Mouse (Mus musculus): ENCODE measurements around the gene Rtl6.

The Rtl6 gene

GRCm38 (mm10) chr15:84536611-84537010 is 21.0 kb downstream of the Rtl6 start:
- DNase-seq, result no peak

- peak; percentile 43 for DNase-seq
Observed at GRCm38 (mm10) chr15:84535953-84536352, 21.7 kb downstream of the Rtl6 start.

DNA sequence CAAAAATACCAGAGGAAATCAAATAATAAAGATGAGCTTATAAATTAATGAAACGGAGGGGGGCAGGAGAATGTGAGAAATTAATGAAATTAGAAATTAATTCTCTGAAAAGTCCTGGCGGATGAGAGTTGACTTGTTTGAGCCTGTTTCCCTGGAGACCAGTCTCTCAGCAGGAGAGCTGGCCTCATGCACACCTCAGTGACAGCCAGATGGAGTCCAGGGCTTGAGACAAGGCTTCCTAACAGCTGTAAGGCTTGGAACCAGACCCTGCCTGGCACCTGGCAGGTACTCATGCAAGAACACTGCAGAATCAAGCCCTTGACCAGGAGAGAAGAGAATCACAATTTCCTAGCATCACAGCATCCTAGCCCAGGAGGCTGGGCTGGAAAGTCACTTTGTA is 25.4 kb downstream of the Rtl6 start:
- no peak for DNase-seq

- DNase-seq, result no peak
Observed at GRCm38 (mm10) chr15:84531535-84531934, 26.1 kb downstream of the Rtl6 start.

DNA sequence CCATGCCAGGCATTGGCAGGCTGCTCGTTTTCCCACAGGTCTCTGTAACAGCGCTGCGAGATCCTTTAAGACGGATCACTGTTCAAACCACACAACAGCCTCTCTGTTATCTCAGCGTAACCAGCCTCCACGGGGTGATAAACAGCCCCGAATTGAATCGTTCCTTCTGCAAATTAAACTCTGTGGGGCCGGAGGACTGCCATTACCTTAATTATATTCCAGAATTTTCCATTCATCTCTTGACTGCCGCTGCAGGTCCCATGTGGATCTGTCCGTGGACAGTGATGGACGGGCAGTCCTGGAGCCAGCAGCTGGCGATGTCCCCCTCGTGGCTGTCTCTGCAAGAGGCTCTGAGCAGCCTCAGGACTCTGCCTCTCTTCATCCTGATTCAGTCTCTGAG is 30.7 kb downstream of the Rtl6 start:
- DNase-seq, result no peak

DNA sequence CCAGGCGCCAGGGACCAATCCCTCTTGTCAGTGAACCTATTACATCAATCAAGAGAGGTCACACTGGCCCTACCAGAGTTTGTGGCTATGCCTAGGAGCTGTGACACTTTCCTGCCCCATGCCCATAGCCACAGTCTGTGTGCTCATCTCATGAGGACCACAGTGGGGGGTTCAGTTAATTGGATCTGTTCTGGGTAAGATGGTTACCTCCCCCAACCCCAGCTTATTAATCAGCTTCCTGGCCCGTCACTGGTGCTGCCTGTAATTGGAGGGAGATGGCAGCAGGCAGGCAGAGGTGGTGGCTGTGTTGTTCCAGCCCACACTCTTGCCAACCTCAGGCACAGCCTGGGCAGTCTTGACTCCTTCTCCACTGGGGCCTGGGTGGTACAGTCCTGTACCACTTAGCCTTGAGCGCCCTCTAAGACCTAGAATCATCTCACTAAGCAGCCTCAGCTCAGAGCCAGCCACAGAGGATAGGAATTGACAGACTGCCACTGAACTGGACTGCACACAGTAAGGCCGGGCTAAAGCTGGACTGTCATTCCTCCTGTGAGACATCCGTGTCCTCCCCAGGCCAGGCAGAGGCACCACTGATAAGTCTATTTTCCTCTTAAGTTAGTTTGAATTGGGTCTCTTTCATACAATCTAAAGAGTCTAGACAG is 32.3 kb downstream of the Rtl6 start:
- DNase-seq, result no peak

DNA sequence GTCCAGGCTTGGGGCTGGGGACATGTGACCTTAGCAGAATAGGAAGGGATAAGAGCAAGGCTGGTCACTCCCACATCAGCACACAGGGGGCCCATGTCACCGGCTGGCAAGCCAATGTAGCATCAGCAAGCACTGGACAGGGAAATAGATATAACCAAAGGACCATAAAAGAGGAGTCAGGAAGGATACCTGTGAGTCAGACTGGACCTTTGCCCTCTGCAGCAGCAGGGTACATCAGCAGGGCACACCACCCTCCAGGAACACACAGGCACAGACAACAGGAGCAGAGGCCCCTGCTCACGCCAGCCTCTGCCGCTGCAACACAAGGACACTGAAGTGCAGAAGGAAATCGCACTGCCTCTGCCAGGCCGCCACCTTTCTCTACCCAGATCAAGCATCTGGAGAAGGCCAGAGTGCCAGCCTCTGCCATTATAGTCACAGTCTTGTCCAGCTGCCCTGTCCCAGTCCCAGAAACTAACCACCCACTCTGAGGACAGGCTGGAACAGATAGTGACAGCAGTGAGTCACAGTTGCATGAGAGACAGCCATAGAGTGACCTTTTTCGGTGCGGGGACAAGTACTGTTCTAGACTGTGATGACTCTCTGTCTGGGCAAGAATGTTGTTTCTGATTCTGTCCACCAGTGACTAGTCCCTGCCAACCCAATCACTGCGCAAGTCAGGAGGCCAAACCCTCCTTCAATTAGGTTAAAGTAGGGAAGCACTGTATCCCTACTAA is 34.5 kb downstream of the Rtl6 start:
- no peak for DNase-seq

DNA sequence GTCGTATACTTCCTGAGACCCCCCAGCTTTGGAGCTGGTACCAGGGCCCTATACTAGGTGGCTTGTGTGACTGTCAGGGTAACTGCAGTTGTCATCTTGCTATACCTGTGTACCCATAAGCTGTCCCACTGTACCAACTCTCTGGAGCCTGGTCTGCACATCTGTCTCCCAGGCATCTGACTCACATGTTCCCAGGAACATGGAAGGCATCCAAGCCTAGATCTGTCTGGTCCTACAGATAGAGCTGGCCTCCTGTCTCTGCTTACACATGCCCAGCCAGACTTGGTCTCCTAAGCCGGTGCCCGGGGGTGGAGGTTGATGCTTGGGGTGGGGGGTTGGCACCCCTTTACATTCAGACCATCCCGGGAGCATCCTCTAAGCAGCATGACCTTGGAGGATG is 36.1 kb downstream of the Rtl6 start:
- DNase-seq, result no peak

GRCm38 (mm10) chr15:84518540-84518939 is 39.1 kb downstream of the Rtl6 start:
- DNase-seq, result no peak

DNA sequence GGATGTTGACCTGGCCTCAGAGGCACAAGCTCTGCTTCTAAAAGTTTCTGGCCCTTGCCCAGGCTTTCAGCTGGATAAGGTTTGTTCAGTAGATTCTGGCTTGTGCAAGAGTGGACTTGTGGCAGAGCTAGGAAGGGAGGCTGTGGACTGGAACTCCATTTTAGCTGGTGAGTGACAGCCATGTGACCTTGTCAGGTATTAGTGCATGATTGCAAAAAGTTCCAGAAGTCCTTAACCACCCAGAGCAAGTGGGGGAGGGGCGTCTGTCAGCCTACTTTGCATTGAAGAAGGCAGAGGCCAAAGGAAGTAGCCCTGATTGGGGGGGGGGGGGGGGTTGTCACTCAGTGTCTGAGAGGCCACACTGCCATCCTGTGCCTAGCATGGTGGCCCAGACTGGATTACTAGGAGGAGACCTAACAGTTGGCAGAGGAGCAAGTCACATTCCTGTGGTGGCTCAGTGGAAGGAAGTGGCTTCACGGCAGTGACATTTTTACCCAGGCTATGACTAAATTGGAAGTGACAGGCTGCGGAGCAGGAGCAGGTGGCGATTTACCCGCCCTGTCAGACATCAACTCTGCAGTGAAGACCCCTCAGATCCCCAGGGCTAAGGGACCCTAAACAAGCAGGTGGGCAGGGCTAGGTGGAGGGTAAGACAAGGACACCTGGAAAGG is 44.9 kb downstream of the Rtl6 start:
- peak; percentile 39 for DNase-seq

DNA sequence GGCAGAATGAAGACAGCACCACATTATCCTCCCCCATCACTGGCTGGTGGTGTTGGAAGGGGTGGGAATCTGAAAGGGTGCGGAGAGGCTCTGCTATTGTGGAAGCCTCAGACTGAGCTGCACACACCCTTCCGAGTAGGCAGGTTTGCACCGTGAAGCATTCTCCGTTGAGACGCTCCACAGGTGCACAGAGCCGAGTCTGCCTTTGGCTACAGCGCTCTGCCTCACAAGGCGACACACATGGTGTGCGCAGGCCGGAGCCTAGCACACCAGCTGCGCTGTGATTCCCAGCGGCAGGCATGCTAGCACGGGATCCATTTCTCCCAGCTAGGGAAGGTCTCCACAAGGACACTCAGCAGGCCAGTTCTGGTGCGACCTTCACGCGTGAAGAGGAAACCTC is 47.6 kb downstream of the Rtl6 start:
- peak; percentile 7 for DNase-seq

GRCm38 (mm10) chr15:84509161-84509560 is 48.5 kb downstream of the Rtl6 start:
- no peak for DNase-seq

DNA sequence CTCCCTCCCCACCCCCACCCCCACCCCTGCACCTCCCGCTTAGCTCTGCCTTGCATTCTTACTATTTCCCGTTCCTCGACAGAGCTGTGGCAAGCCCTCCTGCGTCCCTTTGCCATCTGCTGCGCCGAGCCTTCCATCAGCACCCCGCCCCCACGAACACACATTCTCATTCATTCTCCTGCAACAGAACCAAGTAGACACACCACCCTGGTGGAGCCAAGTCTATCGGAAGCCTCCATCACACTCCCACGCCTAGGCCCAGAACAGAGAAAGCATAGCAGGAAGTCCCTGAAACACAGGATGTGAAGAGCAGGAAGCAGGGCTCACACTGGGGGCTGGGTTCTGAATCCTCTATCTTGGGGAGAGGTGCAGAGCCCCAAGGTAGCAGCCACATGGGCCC is 51.6 kb downstream of the Rtl6 start:
- DNase-seq, result no peak

- DNase-seq, result no peak
Observed at GRCm38 (mm10) chr15:84504895-84505294, 52.7 kb downstream of the Rtl6 start.

Measured in kidney, adult 18-20 months (tissue).